Mouse (Mus musculus) stomach, embryonic 14.5 days (tissue): ENCODE data around the gene Gm20532. TPM values are rescaled to one million over a fixed set of nuclear protein-coding genes. Genes with fewer than 3 reads are reported as not detected.

Experiments used
- ATAC-seq: fragments of 200-750 bp; cut with Nextera tagmentation; 2 replicates; pipeline ENCODE4 v1.8.0; 2017; ENCODE audit warnings: low read depth, moderate TSS enrichment; ENCODE audit not compliant: insufficient number of reproducible peaks, insufficient read depth, low FRiP score
- H3K27ac ChIP-seq: fragments of 300-500 bp; sonication (generic); 2 replicates; pipeline ENCODE4 v1.5.1; 2014; ENCODE audit warnings: mild to moderate bottlenecking, low read length, moderate library complexity, mixed read lengths
- H3K27me3 ChIP-seq: fragments of 300-500 bp; sonication (generic); 2 replicates; pipeline ENCODE4 v1.6.1; 2014; ENCODE audit warnings: low read length, control low read depth, mixed read lengths; ENCODE audit not compliant: control insufficient read depth, insufficient read depth
- H3K36me3 ChIP-seq: fragments of 300-500 bp; sonication (generic); 2 replicates; pipeline ENCODE4 v1.6.1; 2014; ENCODE audit warnings: mild to moderate bottlenecking, control low read depth, low read length, moderate library complexity, mixed read lengths; ENCODE audit not compliant: control insufficient read depth, insufficient read depth
- H3K4me1 ChIP-seq: fragments of 300-500 bp; sonication (generic); 2 replicates; pipeline ENCODE4 v1.6.1; 2014; ENCODE audit warnings: low read length, control low read depth, mixed read lengths; ENCODE audit not compliant: control insufficient read depth, insufficient read depth
- H3K4me2 ChIP-seq: fragments of 300-500 bp; sonication (generic); replicated peaks from 2 replicates; pipeline ENCODE4 v1.6.1; 2014; ENCODE audit warnings: low read depth, low read length, control low read depth
- H3K4me3 ChIP-seq: fragments of 300-500 bp; sonication (generic); 2 replicates; pipeline ENCODE4 v1.5.1; 2014; ENCODE audit warnings: low read depth, low read length, control low read depth
- H3K9ac ChIP-seq: fragments of 300-500 bp; sonication (generic); replicated peaks from 2 replicates; pipeline ENCODE4 v1.6.1; 2014; ENCODE audit warnings: low read depth, mild to moderate bottlenecking, control low read depth, low read length, moderate library complexity, mixed read lengths
- H3K9me3 ChIP-seq: fragments of 300-500 bp; sonication (generic); 2 replicates; pipeline ENCODE4 v1.6.1; 2016; ENCODE audit warnings: low read depth, low read length, control low read depth; ENCODE audit not compliant: control insufficient read depth
- WGBS: fragments of 180-500 bp; shearing (Covaris S2); extraction: QIAGEN DNeasy Blood & Tissue Kit; methylation state at CpG from one replicate; pipeline ENCODE4 v1.1.7; 2014; 5-methylcytosine and 5-hydroxymethylcytosine counted together
- polyA plus RNA-seq: library from polyadenylated mRNA; unstranded; fragments of >200 nt; fragmentation: Nextera tagmentation; extraction: Ambion mirVana; gene quantifications from 2 replicates; pipeline ENCODE4 v1.2.1, GENCODE M21; 2014

Gm20532 gene
- polyA plus RNA-seq, 1 experiment from 2014 or later, result not detected

DNA sequence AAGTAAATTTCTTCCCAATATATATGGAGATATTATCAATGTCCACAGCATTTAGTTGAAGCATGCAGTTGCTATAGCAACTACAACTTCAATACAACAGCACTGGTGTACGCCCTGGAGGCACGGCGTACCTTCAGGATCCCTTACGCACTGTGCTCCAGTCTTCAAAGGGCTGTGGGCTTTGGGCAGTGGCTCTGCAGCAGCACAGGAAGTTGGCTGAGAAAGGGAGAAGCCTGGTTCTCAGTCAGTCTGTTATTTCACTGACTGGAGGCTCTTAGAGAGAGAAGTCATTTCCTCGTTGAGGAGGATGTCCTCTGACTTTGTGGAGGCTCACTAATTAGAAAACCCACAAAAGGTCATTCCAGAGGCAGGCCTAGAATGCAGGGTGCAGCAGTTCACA lies 36.5 kb downstream of the Gm20532 start:
- H3K4me3 ChIP-seq, result no peak overlapping the region
- H3K27ac ChIP-seq, result no peak overlapping the region
- no peaks in the 10 kb centered on the region for H3K4me1 ChIP-seq
- H3K36me3 ChIP-seq, result no peaks in the 10 kb centered on the region
- WGBS, result 59% methylated on average over 5 of the region's 5 CpGs
- H3K4me2 ChIP-seq, result no peak overlapping the region
- ATAC-seq, result 0 out of 2 replicates have a peak, but pooled peaks have one; percentile 35
- no peak overlapping the region for H3K9ac ChIP-seq
- H3K27me3 ChIP-seq, result no peaks in the 10 kb centered on the region
- H3K9me3 ChIP-seq, result no peaks in the 10 kb centered on the region

DNA sequence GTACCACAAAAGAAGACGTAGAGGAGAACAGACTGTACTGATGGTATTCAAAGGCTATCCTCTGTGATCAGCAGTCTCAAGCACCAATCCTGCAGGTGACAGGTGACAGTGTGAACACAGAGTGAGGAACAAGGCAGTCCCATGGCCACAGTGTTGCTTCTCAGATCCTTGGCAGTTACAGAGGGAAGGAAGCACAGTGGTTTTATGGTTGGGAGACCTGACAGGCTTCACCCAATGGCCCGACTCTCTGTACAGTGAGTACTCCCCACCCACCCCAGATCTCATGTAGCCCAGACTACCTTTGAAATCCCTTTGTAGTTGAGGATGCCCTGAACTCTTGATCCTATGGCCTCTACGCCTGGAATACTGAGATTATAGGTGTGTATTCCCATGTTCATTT lies 39.0 kb downstream of the Gm20532 start:
- Histone ChIP-seq H3K9ac (no peak overlapping the region), H3K27me3 (no peaks in the 10 kb centered on the region), H3K9me3 (no peaks in the 10 kb centered on the region), H3K36me3 (no peaks in the 10 kb centered on the region), H3K4me3 (no peak overlapping the region), H3K4me1 (peaks cover 10% of the 10 kb centered on the region), H3K4me2 (no peak overlapping the region), H3K27ac (no peak overlapping the region)
- WGBS, result 75% methylated on average over 3 of the region's 3 CpGs
- ATAC-seq, result no peak

DNA sequence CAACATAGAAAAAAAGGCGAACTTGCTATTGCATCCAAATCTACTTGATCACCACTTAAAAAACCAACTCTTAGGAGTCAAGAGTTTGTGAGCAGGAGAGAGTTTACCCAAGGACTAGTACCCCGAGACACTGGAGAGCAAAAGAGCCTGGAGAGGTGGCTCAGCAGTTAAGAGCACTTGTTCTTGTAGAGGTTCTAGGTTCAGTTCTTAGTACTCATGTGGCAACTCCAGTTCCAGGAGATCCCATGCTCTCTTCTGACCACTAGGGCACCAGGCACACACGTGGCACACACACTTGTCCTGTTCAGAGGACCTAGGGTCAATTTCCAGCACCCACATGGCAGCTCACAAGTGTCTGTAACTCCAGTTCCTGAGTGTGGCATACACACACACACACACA lies 39.6 kb downstream of the Gm20532 start:
- 69% methylated on average over 3 of the region's 3 CpGs for WGBS
- H3K4me2 ChIP-seq, result no peak overlapping the region
- H3K4me1 ChIP-seq, result peaks cover 10% of the 10 kb centered on the region
- H3K9me3 ChIP-seq, result no peaks in the 10 kb centered on the region
- no peak overlapping the region for H3K9ac ChIP-seq
- no peak for ATAC-seq
- no peaks in the 10 kb centered on the region for H3K27me3 ChIP-seq
- no peak overlapping the region for H3K4me3 ChIP-seq
- H3K27ac ChIP-seq, result no peak overlapping the region
- no peaks in the 10 kb centered on the region for H3K36me3 ChIP-seq

DNA sequence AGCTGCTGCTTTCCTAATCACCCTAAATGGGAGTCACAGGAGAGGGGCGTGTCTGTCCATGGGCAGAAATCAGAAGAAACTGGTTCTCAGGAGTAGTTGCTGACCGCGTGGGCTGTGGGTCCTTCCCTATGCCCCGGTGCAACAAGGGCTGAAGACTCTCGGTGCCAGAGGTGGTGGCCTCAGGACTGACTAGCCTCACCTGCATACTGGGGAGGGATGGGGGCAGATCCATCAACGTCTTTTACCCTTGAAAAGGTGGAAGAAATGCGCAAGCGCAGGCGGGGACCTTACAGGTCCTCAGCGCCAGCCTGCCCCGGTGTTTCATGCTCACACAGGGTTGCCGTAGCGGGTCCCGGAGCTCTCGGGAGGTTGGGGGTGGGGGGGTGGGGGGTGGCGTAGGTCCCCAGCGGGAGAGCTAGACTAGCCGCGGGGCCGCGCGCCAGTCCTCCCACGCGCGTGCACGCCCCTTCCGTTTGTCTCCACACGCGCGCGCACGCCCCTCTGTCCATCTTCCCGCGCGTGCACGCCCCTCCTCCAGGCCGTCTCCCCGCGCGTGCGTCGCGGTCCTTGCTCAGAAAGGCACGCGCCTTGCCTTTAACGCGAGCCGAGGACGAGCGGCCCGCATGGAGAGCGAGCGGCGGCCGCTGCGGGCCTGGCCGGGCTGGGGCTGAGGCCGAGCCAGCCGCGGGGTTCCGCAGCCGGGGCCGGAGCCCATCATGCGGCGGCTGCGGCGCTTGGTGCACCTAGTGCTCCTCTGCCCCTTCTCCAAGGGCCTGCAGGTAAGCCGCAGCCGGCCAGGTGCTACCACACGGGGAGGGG lies 41.7 kb downstream of the Gm20532 start, which contains the start of gene Fam69b:
Fam69b (plus strand) TSS at position 537 of the 819 bp plus-strand sequence.
- 1% methylated on average over 52 of the region's 70 CpGs for WGBS
- Histone ChIP-seq H3K36me3 (no peaks in the 10 kb centered on the region), H3K4me2 (peak within 1 kb of the TSS; percentile 77), H3K4me3 (peak within 1 kb of the TSS; percentile 48), H3K9ac (peak within 1 kb of the TSS; percentile 72), H3K27me3 (no peaks in the 10 kb centered on the region), H3K27ac (peak within 1 kb of the TSS; percentile 24; the same call in 1 of the 2 replicates), H3K9me3 (no peaks in the 10 kb centered on the region), H3K4me1 (peaks cover 10% of the 10 kb centered on the region)
- ATAC-seq, result peak; percentile 63

DNA sequence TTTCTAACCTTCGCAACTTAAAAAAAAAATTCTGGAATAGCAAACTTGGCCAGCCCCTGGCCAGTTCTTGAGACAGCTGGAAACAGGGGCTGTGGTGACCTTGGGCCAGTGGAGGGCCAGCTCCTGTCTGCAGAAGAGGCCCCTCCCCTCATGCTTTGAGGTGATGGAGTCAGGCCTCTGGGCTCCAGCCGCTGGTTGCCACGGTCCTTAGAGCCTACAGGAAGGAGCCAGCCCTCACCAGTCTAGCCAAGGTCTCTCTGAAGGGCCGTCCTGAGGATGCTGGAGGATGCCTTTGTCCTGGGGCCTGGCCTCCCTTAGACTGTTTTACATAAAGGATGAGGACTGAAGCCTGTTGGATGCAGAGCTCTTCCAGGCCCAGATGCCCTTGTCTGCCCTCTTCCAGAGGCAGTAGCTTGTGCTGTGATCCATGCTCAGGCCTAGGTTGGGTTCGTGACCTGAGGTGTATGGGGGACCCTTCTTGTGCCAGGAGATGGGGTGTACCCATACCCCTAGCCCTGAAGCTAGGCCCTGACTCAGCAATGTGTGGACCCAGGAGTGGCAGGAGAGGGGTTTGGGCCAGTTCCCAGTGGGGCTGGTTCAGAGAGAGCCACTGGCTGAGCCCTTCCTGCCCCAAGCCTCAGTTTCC lies 42.5 kb downstream of the Gm20532 start:
- 22% methylated on average over 5 of the region's 5 CpGs for WGBS
- Histone ChIP-seq H3K4me1 (peaks cover 10% of the 10 kb centered on the region), H3K4me2 (peak overlapping the region; percentile 77), H3K36me3 (no peaks in the 10 kb centered on the region), H3K9ac (peak overlapping the region; percentile 72), H3K27me3 (no peaks in the 10 kb centered on the region), H3K9me3 (no peaks in the 10 kb centered on the region), H3K27ac (peak overlapping the region; percentile 24; the same call in 1 of the 2 replicates), H3K4me3 (peak overlapping the region; percentile 48)
- ATAC-seq, result peak; percentile 20; the same call in 1 of the 2 replicates

DNA sequence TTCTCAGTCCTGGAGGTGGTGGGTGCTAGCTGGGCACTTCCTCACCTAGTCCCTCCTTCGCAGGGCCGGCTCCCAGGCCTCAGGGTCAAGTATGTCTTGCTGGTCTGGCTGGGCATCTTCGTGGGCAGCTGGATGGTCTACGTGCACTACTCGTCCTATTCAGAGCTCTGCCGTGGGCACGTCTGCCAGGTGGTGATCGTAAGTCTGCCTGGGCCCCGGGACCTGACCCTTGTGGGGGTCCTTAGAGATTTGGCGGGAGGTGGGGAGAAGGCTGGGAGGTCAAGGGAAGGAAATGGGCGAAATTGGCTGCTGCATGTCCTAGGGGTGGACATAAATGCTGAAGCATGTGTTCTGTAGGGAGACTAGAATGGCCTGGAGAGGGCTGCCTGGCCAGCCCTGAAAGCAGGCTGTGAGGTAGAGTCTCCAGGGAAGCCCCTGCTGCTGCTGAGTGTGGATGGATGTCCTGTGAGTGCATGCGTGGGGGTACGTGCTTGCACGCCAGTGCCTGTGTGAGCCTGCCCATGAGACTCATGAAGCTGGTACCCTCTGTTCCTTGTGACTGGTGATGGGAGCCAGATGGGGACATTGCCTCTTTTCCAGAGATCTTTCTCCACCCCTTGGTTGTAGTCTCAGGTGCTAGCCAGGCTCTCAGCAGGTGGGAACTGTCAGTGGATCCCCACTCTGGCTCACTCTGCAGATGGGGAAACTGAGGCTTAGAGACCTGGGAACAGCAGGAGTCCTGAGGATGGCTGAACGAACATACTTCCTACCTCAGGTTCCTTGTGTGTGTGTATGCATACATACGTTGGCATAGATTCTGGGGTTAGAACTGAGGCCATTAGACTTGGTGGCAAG lies 46.3 kb downstream of the Gm20532 start:
- Histone ChIP-seq H3K4me2 (no peak overlapping the region), H3K4me3 (no peak overlapping the region), H3K27ac (no peak overlapping the region), H3K36me3 (peaks cover 28% of the 10 kb centered on the region), H3K27me3 (no peaks in the 10 kb centered on the region), H3K4me1 (peaks cover 12% of the 10 kb centered on the region), H3K9me3 (no peaks in the 10 kb centered on the region), H3K9ac (no peak overlapping the region)
- no peak for ATAC-seq
- WGBS, result 81% methylated on average over 16 of the region's 16 CpGs

DNA sequence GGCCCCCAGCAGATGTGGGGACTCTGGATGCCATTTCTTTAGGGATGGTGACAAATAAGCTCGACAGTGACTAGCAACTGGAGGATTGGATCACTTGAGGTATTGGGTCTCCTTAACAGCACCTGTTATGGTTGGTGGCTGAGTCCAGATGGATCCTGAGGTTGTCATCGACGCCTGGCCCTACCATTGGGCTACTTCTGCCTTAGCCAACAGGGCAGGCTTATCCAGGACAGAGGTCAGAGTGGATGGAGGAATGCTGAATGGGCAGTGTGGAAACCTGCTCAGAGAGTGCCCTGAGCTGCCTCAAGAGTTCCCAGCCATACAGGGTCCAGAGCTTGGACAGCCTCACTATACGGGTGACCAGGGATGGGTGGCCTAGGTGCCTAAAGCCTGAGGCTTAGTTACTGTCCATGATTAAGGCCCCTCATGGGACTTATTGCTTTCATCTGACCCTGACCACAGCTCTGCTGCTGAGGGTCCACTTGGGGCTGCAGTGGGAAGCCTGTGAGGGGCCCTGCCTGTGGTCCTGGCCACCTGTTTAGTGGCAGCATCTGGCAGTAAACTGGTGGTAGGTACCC lies 47.6 kb downstream of the Gm20532 start:
- 66% methylated on average over 4 of the region's 4 CpGs for WGBS
- no peak overlapping the region for H3K4me2 ChIP-seq
- H3K9me3 ChIP-seq, result no peaks in the 10 kb centered on the region
- no peak for ATAC-seq
- peaks cover 34% of the 10 kb centered on the region for H3K36me3 ChIP-seq
- no peak overlapping the region for H3K27ac ChIP-seq
- no peak overlapping the region for H3K9ac ChIP-seq
- H3K4me3 ChIP-seq, result no peak overlapping the region
- no peaks in the 10 kb centered on the region for H3K27me3 ChIP-seq
- peaks cover 21% of the 10 kb centered on the region for H3K4me1 ChIP-seq
